Mouse (Mus musculus): ENCODE data around the gene Zfp672. TPM values are rescaled to one million over a fixed set of nuclear protein-coding genes. Genes with fewer than 3 reads are reported as not detected.
"Not testable (repeated sequence)": the region's sequence is repeated elsewhere in the genome, so short reads cannot be mapped to it uniquely, and the experiment has no call there.

Gene Zfp672
- total RNA-seq (2021) = 10 to 100 TPM; 37.5 to 44.2 TPM

DNA sequence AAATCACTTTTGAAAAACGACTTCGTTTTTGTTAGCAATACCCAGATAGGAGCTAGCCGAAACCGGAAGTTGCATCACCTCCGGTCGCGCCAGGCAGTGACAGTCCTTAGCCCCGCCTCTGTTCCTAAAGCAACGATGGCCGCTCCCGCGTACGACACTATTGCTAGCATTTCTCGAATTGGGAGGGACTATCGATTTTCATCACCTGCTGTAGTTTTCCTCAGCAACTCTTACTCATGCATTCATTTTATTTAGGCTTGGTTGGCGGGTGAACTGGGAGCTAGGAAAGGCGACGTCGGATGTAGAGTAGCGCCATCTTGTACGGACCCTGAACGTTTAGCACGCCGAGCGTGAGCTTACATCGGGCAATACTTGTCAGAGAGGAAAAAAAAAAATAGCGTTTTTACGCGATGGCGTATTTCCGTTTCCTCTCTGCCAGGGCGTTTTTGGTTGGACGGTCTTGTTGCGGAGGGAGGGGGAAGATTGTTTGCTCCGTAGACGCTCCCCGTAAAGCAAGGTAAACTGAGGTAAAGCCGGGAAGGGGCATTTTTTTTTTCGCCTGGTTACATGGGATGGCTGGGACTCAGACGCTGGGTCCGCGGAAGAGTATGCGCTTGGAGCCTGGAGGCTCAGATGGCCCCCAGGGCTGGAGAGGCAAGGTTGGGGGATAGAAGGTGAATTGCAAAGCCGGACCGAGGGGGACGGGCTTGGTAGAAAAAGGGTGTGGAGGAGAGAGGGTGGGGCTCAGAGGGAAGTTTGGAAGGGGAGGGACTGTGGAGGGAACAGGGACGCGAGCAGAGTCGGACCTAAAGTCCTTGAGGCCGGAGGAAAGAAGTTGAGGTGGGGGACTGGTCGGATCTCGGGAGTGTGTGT lies at the start of gene Zfp672, which contains the start of gene Sh3bp5l:
Zfp672 (minus strand) TSS at position 64 of the 873 bp plus-strand sequence.
Sh3bp5l (plus strand) TSS at position 449 of the 873 bp plus-strand sequence.
- peak; percentile 89 for DNase-seq

DNA sequence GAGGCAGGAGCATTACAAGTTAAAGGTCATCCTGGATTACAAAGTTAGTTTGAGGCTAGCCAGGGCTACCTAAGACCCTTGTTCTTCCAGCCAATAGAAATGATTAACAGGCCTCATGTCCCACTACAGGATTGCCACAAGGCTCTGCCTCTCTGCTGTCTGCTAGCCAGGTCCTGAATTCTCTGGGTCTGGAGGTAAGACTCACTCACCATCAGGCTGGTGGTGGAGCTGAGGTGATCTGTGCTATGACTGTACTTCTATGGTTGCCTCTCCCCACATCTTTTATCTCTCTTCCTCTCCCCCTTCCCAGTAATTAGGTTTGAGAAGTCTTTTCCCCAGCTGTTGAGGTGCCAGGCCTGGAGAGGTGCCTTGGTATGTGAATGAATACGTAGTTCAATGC lies 49.4 kb upstream of the Zfp672 start:
- DNase-seq = no peak

DNA sequence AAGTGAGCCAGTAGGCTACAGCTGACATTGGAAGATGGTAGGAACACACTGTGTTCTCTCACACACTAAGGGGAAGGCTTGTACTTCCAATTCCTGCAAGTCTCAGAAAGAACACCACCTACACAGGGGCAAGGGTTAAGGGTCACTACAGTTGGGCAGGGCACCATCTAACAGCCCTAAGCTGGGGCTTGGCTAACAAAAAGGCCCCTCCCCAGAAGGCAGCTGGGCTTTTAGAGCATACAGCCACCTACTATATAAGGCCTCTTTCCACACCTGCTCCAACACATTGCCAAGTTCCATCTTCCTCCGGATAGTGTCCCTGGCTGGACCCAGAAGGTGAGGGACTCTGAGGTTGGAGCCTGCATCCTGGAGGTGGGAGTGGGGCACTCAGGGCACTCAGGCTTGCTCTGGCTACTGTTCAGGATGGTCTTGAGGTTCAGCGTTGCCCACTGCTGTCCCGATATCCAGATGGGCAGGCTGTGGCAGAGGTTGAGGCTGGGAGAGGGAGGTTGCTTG lies 48.7 kb upstream of the Zfp672 start, which contains the start of gene Lypd8:
Lypd8 (plus strand) TSS at position 281 of the 516 bp plus-strand sequence.
- DNase-seq = no peak

DNA sequence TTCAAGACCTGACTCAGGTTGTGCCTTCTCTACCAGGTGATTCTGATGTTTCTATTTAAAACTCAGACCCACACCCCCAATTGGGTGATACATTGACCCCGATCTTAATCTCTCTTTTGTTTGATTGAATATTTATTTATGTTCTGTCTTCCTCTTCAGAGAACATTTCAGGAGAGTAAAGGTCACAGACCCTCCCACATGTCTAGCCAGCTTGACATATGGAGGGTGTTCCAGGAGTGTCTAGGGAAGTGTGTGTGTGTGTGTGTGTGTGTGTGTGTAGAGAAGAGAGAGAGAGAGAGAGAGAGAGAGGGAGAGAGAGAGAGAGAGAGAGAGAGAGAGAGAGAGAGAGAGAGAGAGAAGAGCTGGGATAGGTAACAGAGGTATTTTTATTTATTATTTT lies 47.5 kb upstream of the Zfp672 start:
- DNase-seq = no peak

DNA sequence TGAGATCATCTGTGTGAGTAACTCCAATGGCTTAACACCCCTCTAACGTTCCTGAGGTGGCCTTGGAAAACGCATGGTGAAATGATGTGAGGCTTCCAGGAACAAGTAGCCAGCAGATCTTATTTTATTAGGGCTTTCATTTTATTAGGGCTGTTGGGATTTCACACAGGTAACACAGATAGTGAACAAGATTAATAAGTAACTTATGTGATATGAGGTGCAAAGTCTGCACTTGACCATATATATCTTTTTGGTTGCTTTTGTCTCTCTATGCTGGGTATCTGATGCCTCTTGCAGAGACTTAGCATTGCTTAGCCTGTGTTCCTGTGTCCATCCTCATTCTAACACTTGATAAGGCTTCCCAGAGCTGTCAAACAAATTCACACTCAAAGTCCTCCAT lies 47.1 kb upstream of the Zfp672 start:
- DNase-seq = no peak

DNA sequence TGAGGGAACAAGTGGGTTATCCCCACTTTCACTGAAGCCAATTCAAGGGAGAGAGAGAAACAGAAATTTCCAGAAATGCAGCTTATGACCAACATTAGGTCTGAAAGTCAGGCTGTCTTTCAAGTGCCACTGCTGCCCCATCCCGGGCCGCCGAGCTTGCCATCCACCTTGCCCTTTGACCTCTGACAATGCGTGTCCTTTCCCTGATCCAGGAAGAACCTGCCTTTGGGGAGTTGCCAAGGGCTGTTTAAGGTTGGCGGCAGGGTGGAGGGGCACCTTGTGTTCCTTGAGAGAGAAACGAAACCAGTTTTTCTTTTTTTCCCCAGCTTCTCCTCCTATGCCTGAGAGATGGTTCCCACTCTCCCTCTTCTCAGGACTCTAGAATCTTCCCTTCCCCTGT lies 36.1 kb upstream of the Zfp672 start:
- not testable (repeated sequence) for DNase-seq

DNA sequence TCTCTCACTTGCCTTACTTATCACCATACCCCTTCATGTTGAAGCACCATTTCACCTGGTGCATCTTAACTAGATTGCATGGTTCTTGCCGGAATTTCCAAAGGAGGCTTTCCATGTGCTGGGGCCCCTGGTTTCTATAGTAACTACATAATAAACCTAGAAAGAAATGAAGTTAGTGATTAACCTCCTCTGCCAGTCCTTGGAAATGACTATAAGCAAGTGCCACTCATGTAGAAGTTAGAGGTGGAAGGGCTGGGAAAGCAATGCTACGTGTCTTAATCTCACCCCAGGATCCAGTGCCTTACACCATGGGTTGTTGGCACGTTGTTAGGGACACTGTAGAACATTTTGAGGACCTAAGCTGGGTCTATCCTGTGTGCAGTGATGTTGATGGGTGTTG lies 34.3 kb upstream of the Zfp672 start:
- DNase-seq = no peak

DNA sequence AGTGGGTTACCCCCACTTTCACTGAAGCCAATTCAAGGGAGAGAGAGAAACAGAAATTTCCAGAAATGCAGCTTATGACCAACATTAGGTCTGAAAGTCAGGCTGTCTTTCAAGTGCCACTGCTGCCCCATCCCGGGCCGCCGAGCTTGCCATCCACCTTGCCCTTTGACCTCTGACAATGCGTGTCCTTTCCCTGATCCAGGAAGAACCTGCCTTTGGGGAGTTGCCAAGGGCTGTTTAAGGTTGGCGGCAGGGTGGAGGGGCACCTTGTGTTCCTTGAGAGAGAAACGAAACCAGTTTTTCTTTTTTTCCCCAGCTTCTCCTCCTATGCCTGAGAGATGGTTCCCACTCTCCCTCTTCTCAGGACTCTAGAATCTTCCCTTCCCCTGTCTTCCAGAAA lies 32.4 kb upstream of the Zfp672 start:
- not testable (repeated sequence) for DNase-seq

DNA sequence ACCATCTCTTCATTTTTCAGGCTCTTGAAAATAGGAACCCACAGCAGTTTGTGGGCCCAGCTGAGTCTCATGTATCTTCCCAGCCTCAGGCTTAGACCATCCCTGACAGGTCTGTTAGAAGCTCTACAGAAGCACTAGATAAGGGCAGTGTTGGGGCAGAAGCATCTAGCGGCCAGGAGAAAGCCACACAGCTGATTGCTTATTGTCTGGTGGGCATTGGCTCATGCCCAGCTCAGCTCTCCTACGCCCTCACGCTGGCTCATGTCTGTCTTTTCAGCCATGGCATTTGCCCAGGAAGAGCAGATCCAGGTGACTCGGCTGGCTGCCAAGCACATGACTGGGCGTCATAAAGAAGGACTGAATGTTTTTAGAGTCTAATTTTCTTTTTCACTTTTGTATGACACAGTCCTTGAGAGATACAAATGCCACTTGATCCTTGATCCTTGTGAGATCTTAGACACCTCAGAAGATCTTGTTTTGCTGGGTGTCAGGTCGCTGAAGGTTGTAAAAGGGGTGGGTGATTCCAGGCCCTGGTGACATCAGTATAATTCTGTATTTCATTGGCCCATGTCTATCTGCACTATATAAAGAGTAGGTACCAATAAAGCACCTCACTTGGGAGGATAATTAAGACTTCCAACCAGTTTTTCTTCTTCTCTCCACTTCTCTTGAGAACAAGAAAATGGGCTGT lies 27.9 kb upstream of the Zfp672 start:
- no peak for DNase-seq

DNA sequence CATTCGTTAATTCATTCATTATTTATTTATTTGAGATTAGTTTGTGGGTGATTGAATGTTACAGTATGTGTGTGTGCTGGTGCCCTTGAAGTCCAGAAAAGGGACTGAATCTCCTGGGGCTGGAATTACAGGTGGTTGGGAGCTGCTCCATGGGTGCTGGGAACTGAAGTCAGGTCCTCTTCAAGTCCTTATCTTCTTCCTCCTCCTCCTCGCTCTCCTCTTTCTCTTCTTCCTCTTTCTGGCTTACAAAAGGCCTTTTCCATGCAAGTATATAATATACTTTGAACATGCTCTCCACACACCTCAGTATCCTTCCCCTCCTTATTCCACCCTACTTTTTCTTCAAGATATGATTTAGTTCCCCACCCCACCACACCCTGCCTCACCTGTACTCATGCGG lies 26.9 kb upstream of the Zfp672 start:
- no peak for DNase-seq

DNA sequence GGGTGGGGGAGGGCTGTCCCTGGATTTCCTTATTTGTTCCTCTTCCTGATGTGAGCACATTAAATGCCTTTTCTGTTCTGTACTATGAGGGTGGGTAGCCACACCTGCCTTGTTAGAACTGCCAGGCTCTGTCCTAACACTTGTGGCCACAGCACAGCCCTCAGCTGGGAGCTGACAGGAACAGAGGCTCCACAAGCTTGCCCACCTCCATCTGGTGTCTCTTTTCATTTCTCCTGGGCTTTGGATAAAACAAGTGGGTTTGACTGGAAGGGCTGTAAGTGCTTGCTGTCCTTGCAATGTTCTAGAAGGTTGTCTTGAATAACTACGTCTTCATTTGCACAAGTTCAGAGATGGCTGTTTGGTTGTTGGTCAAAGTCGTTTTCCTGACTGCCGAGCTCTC lies 24.8 kb upstream of the Zfp672 start:
- no peak for DNase-seq

DNA sequence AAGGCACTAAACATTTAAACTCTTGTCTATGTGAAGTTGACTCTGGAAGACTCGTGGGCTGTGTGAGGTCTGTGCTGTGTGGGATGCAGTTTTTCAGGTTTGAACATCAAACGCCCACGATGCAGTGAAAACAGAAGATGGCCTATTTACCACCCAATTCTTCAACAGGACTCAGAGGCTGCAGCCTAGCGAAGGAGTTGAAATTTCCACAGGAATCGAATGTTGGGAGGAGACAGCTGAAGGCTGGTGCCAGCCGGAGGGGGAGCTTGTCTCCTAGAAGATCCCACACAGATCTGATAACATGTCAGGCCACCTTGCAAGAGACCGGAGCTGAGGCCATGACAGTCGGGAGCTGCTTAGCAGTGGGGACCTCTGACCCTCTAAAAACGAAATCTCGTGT lies 24.3 kb upstream of the Zfp672 start:
- DNase-seq = no peak

DNA sequence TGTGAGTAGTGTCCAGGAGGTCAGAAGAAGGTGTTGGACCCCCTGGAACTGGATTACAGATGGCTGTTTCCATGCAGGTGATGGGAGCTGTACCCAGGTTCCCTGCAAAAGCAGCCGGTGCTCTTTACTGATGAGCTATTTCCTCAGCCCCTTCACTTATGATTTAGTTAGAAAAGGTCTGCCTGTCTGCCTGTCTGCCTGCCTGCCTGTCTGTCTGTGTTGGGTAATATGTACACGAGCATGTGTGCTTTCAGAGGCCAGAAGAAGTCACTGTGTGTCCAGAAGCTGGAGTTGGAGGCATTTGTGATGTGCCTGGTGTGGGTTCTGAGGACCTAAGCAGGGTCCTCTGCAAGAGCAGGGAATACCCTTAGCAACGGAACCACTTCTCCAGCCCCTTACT lies 23.6 kb upstream of the Zfp672 start:
- DNase-seq = no peak

DNA sequence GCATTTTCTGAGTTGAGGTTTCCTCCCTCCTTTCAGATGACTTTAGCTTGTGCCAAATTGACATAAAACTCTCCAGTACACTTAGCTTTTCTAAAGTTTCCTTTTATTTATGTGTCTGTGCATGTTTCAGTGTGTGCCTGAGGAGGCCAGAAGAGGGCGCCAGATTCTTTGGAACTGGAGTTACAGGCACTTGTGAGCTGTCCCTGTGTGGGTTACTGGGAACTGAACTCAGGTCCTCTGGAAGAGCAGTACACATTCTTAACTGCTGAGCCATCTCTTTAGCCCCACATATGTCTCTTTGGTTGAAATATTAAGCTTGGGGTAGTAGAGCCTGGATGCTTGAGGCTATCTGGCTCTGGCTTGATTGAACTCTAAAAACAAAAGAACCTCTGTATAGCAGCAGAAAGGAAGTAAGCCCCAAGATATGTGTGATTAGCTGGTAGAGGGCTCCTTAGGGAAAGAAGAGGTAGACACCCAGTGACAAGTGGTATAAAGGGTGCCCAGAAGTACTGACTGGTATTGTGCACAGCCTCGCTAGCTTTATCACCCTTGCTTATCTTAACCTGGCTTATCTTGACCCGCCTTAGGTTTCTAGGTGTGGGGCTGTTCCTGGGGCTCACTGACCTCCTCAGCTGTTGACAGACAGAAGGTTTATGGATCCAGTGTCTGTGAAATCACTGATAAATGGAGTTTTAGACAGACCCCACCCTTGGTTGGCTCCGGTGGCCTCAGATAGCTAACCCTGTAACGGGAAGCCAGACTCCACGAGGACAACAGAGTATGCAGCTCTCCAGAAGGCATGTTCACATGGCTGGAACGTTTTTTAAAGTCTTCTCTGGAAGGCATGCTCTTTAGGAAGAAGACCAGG lies 22.8 kb upstream of the Zfp672 start:
- DNase-seq = no peak

DNA sequence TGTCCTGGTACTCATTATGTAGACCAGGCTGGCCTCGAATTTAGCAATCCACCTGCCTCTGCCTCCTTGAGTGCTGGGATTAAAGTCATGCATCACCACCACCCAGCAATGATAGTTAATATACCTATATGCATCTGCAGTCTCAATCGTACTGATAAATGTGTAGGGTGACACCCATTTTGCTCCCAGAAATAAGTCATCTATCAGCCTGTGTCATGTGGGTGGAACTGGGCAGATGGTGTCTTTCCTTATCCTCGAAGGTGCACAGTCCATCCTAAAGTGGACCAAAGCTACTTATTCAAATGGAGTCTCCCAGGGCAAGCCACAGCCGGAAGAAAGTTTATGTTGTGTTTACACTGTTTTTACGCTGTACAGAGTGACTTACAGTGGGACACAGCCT lies 21.0 kb upstream of the Zfp672 start:
- DNase-seq = no peak

DNA sequence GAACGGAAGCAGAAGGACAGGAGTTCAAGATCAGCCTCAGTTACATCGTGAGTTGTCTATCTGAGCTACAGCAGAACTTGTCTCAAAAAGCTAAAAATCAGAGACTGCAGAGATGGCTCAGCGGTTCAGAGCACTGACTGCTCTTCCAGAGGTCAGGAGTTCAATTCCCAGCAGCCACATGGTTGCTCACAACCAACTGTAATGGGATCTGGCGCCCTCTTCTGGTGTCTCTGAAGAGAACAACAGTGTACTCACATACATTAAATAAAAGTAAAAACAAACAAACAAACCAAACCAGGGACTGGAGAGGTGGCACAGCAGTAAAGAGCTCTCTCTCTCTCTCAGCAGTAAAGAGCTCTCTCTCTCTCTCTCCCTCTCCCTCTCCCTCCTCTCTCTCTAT lies 20.5 kb upstream of the Zfp672 start:
- no peak for DNase-seq

DNA sequence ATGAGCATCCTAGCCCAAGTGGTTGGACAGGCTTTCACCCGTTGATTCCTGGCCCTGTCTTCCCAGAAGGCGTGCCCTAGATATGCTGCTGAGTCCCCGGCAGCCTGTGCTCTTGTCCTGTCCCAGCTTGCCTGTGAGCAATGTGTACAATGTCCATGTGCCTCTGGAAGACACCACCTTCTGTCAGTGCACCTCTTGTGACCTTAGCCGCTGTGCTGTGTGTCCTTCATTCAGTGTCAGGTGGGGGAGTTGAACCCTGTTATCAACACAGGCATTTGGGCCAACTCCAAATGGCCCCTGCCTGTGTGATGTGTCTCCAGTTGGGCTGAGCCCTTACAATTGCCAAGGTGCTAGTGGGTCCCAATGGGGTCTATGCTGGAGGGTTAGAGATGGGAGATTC lies 16.6 kb upstream of the Zfp672 start:
- DNase-seq = no peak

DNA sequence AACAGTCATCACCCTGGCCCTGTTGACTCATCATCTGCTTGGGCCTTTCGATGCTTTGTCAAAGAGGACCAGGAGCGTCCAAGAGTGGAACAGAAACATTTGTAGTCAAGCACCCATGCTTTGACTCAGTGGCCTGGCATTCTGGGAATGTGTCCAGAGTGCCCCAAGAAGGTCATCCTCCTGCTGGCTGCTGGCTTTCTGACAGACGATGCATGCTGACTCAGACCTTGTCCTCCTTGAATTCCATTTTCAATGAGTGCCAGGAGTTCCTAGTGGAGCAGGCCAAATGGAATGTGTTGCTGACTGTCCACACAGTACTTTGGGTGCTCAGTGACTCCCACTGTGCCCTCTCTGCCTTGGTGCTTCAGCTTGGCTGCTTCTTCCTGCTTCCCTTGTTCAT lies 4.6 kb upstream of the Zfp672 start:
- DNase-seq = peak; percentile 72

DNA sequence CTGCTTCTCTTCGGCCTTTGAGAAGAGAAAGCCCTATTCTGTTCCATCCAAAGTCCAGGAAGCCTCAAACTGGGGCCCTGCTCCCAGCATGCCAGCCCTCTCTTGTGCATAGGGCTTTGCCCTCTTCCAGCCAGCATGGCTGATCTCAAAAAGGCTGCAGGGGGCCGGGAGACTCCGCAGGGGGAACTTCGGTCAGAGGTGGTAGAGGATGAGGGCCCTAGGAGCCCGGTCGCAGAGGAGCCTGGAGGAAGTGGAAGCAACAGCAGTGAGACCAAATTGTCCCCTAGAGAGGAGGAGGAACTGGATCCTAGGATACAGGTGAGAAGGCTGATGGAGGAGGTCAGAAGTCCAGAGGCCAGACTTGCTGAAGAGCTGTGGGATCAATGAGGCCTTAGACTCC lies 1.4 kb upstream of the Zfp672 start:
- no peak for DNase-seq

DNA sequence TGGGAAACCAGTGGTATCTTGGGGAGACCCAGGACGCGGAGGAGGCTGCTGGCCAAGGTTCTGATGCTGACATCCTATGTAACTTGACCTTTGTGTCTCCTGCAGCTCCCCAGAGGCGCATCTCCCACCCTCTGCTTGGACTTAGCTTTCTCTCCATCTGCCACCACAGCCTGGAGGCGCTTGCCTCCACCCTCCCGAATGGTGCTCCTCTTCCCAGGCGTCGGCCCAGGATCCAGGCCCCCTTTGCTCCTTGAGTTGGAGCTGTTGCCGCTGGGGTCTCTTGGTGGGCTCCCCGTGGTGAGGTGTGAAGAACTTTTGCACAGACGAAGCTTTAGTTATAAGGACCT lies 983 bp upstream of the Zfp672 start:
- DNase-seq = no peak

DNA sequence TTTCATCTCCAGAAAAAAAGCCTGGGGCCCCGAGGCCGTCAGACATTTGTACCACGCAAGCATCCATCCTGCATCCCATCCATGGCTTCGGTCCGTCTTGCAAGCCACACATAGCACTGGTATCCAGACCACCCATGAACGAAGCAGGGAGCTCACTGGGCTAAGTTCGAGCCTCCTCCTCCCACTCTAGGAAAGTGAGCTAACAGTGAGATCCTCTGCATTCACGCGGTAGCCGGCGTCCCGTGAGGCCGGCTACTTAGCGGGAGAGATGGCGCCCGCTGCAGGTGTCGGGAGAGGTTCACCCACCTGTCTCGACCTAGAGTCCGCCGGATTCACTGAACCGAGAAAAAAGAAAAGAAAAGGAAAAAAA lies 248 bp downstream of the Zfp672 start:
- DNase-seq = no peak

DNA sequence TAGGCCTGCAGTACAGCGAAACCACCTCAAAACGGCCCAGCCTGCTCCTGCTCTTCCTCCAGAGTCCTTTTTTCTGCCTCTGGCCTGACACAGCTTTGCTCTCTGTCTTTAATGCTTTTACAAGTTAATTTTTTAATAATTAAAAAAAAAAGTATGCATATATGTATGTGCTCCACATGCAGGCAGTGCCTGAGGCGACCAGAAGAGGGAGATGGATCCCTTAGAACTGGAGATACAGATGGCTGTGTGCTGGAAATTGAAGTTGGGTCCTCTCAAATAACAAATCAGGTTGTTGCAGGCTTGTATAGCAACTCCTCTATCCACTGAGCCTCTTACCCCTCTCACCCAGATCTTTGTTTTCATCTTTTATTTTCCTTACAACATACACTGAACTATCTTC lies 3.4 kb downstream of the Zfp672 start:
- DNase-seq = no peak
